Mouse (Mus musculus): ENCODE data around the gene Smg9. TPM values are rescaled to one million over a fixed set of nuclear protein-coding genes. Genes with fewer than 3 reads are reported as not detected.
A peak's percentile ranks its signal among the peaks of the same experiment; 100 is the strongest.

Gene Smg9
- polyA plus RNA-seq, 1 experiment from 2014 or later: 29.1 TPM

DNA sequence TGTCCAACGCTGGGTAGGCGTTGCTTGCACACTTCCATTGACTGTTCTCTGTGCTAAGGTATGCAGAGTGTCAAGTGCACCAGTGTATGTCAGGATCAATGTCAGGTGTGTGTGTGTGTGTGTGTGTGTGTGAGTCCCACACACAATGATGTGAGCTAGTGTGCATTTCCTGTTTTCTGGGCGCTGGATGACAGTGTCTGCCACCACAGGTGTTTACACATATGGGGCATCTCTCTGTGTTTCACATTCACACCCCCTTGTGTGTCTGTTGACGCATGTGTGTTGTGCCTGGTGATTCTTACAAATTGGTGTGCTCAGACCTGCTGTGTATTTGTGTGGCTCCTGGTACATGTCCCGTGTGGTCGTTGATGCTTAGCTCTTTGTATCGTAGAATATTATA lies 30.5 kb upstream of the Smg9 start:
- no peak for ATAC-seq (ENCODE audit: low FRiP score)
- no peaks in the 10 kb centered on the region for H3K9me3 ChIP-seq
- no peak overlapping the region for H3K27ac ChIP-seq
- no peaks in the 10 kb centered on the region for H3K36me3 ChIP-seq (replicated peaks)
- H3K4me2 ChIP-seq: no peak overlapping the region
- 90% methylated on average over 7 of the region's 7 CpGs for WGBS
- peaks cover 8% of the 10 kb centered on the region for H3K4me1 ChIP-seq
- no peak overlapping the region for H3K9ac ChIP-seq
- peaks cover 8% of the 10 kb centered on the region; the same call in 1 of the 2 replicates for H3K27me3 ChIP-seq
- no peak overlapping the region for H3K4me3 ChIP-seq (replicated peaks)

DNA sequence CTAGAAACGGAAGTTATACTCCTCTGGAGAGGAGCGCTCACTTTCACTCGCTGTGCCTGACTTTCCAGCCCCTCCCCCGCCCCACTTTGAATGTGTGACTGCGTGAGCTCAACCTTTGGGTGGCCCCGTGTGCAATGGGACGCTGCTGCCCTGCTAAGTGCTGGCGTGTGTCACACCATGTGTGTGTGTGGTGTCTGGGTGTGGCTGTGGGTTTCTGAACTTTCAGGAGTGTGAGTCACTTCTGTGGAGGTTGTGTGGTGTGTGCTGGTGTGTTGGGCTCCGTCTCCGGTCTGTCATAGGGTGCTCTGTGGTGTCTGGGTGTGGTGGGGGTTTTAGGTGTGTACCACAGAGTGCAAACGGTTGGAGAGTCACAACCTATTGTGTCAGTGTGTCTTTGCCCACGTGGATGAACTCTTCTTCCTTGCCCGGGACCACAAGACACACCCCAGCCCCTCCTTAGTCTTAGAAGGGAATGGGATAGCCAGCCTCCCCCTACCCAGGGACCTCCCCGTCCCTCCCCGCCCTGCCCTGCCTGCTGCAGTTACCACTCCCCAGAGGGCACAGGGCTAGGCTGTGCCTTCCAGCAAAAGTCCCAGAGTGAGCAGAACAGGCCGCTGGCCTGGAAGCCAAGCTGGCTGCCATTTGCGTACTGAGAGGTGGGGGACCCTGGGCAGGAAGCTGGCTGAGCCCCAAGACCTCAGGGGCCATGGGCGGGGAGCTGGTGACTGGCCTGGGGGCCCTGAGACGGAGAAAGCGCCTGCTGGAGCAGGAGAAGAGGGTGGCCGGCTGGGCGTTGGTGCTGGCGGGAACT lies 29.5 kb upstream of the Smg9 start, which contains the start of gene Kcnn4:
Kcnn4 (plus strand) TSS at position 533 of the 811 bp plus-strand sequence.
- no peak for ATAC-seq (ENCODE audit: low FRiP score)
- Histone ChIP-seq H3K9me3 (no peaks in the 10 kb centered on the region), H3K36me3 (replicated peaks) (no peaks in the 10 kb centered on the region), H3K27me3 (peaks cover 8% of the 10 kb centered on the region; the same call in 1 of the 2 replicates), H3K4me1 (peaks cover 11% of the 10 kb centered on the region), H3K4me3 (replicated peaks) (no peak within 1 kb of the TSS), H3K4me2 (no peak within 1 kb of the TSS), H3K27ac (no peak within 1 kb of the TSS; the same call in 1 of the 2 replicates), H3K9ac (no peak within 1 kb of the TSS)
- whole genome bisulfite sequencing: 46% methylated on average over 23 of the region's 23 CpGs

DNA sequence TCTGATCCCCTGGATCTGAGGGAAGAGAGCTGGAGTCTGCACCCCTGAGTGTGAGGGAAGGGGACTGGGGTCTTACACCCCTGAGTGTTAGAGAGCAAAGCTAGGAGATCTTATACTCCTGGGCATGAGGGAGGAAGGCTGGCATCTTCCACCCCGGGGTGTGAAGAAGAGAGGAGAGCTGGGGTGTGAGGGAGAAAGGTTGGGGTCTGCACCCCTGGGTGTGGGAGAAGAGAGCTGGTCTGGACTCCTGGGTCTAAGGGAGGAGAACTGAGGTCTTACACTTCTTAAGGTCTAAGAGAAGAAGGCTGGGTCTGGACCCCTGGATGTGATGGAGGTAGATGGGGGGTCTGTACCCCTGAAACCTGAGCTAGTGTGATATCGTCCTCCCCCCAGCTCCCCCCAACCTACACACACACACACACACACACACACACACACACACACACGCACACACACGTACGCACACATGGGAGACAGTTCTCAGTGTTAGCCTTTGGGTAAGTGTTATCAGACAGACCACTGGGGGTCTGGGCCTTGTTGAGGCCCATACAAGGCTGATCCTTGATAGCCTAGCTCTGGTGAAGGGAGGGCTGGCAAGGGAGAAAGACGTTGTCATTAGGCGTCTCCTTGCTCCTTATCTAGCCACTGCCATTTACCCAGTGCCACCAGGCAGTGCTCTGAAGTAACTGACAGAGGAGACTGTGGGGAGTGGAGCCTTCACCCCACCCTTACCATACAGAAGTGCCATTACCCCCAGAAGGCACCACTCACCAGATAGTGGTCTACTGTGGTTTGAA lies 28.2 kb upstream of the Smg9 start:
- Histone ChIP-seq H3K27me3 (peaks cover 8% of the 10 kb centered on the region; the same call in 1 of the 2 replicates), H3K9me3 (no peaks in the 10 kb centered on the region), H3K4me3 (replicated peaks) (no peak overlapping the region), H3K27ac (no peak overlapping the region), H3K9ac (no peak overlapping the region), H3K4me1 (peaks cover 11% of the 10 kb centered on the region), H3K36me3 (replicated peaks) (no peaks in the 10 kb centered on the region), H3K4me2 (no peak overlapping the region)
- WGBS: 82% methylated on average over 6 of the region's 7 CpGs
- ATAC-seq (ENCODE audit: low FRiP score): no peak

DNA sequence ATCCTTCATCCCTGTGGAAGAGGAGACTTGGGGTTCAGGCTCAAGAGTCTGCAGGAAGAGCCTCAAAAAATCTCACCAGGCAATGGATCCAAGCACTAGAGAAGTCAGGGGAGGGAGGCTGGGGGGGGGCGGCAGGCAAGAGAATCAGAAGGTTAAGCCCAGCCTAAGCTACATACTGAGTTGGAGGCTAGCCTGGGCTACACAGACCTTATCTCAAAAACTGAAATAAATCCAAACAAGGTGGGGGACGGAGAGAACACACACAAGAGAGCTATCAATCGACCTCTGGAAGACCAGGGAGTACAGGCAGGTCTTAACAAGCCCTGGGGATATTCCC lies 27.6 kb upstream of the Smg9 start:
- no peaks in the 10 kb centered on the region for H3K9me3 ChIP-seq
- H3K4me1 ChIP-seq: peaks cover 11% of the 10 kb centered on the region
- H3K9ac ChIP-seq: no peak overlapping the region
- no peaks in the 10 kb centered on the region for H3K36me3 ChIP-seq (replicated peaks)
- no peak overlapping the region for H3K4me2 ChIP-seq
- H3K27me3 ChIP-seq: peaks cover 8% of the 10 kb centered on the region
- 69% methylated on average over 3 of the region's 3 CpGs for WGBS
- no peak for ATAC-seq (ENCODE audit: low FRiP score)
- no peak overlapping the region for H3K4me3 ChIP-seq (replicated peaks)
- H3K27ac ChIP-seq: no peak overlapping the region

DNA sequence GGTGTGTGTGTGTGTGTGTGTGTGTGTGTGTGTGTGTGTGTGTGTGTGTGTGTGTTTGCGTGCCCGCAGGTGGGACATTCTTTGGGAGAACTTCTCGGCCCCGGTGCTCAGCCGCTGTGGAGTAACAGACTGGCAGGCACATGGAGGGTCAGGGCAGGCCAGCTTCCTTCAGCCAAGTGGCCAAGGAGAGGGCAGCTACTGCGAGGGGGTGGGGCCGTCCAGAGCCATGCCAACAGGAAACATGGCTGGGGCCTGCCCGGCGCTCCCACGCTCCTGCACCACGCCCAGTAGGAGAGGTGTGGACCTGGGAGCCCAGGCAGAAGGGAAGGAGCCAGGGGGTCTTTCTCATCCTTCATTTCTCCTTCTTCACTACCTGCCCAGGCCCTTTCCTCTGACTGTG lies 27.1 kb upstream of the Smg9 start:
- no peak overlapping the region for H3K4me2 ChIP-seq
- no peak for ATAC-seq (ENCODE audit: low FRiP score)
- no peak overlapping the region for H3K9ac ChIP-seq
- WGBS: 83% methylated on average over 9 of the region's 11 CpGs
- no peaks in the 10 kb centered on the region for H3K36me3 ChIP-seq (replicated peaks)
- no peaks in the 10 kb centered on the region for H3K9me3 ChIP-seq
- peaks cover 16% of the 10 kb centered on the region for H3K4me1 ChIP-seq
- H3K27ac ChIP-seq: no peak overlapping the region
- H3K4me3 ChIP-seq (replicated peaks): no peak overlapping the region
- peaks cover 13% of the 10 kb centered on the region for H3K27me3 ChIP-seq

DNA sequence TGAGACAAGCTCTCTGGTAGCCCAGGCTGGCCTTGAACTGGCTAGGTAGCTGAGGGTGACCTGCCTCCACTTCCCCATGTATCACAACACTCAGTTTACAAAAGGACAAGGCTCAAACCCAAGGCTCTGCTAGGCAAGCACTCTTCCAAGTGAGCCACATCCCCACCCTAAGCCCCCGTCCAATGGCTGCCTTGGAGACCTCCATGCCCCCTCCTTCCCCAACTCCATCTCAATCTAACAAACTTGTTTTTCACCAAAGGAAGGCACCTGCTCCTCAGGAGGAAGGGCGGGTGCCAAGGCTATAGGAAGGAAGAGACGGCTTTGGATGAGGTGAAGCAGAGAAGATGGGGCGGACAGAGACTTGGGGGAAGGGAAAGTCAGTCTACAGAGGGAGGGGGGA lies 26.6 kb upstream of the Smg9 start:
- Histone ChIP-seq H3K27ac (no peak overlapping the region), H3K9ac (no peak overlapping the region), H3K27me3 (peaks cover 18% of the 10 kb centered on the region), H3K36me3 (replicated peaks) (no peaks in the 10 kb centered on the region), H3K9me3 (no peaks in the 10 kb centered on the region), H3K4me1 (peaks cover 19% of the 10 kb centered on the region), H3K4me2 (no peak overlapping the region), H3K4me3 (replicated peaks) (no peak overlapping the region)
- no peak for ATAC-seq (ENCODE audit: low FRiP score)
- WGBS: 74% methylated on average over 4 of the region's 4 CpGs

DNA sequence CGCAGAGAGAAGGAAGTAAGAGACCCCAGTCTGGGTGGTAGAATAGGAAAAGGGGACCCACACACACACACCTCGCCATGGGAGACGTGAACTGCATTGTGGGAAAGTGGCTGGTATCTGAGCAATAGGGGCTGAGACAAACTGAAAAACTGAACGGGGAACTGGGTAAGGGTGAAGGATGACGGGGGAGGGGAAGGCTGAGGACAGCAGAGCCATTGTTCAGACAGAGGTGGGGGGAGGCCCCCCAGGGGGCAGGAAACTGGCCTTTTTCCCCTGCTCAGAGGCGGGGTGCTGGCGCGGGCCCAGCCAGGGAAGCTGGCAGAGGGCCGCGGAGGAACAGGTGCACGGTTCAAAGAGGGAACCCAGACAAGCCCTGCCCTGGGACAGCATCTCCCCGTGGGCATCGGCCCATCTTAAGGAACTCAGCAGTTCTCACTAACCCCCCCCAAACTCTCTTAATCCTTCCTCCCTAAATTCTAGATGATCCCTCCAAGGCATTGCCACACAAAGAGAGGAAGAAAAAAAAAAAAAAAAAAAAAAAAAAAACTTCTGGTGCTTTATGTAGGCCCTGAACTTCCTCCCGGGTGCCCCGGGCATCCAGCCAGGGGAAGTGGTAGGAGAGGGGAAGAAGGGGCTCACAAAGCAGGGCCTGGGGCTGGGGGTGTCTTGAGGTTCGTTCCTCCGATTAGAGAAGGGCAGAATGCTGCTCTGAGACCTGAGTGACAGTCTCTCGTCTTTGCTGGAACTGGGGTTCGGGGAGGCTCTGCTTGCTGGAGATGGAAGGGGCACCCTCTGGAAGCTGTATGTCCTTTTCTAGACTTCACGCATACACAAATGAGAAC lies 25.7 kb upstream of the Smg9 start:
- 28% methylated on average over 20 of the region's 20 CpGs for WGBS
- Histone ChIP-seq H3K9me3 (no peaks in the 10 kb centered on the region), H3K4me2 (peak overlapping the region; percentile 34), H3K4me3 (replicated peaks) (no peak overlapping the region), H3K27ac (peak overlapping the region; percentile 65), H3K36me3 (replicated peaks) (no peaks in the 10 kb centered on the region), H3K9ac (peak overlapping the region; percentile 25; the same call in 1 of the 2 replicates), H3K27me3 (peaks cover 22% of the 10 kb centered on the region), H3K4me1 (peaks cover 19% of the 10 kb centered on the region)
- ATAC-seq (ENCODE audit: low FRiP score): peak; percentile 45; the same call in 1 of the 2 replicates

DNA sequence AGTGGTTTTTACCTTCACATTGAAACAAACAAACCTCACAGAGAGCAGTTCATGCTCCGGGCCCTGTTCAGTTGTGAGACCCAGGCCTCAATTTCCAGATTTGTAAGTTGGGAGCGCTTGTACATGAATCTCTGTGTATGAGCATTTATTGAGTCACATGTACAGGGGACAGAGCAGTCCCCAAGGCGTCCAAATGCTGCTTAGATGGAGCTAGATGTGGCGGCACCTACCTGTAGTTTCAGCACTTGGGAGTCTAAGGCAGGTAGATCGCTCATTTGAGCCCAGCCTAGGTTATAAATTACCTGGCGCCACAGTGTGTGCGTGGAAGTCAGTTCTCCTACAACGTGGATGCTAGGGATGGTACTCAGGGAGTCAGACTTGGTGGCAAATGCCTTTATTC lies 23.0 kb upstream of the Smg9 start:
- Histone ChIP-seq H3K4me2 (no peak overlapping the region), H3K36me3 (replicated peaks) (no peaks in the 10 kb centered on the region), H3K9me3 (no peaks in the 10 kb centered on the region), H3K27me3 (peaks cover 19% of the 10 kb centered on the region), H3K4me1 (peaks cover 19% of the 10 kb centered on the region), H3K4me3 (replicated peaks) (no peak overlapping the region), H3K27ac (no peak overlapping the region), H3K9ac (no peak overlapping the region)
- WGBS: 88% methylated on average over 8 of the region's 8 CpGs
- no peak for ATAC-seq (ENCODE audit: low FRiP score)

DNA sequence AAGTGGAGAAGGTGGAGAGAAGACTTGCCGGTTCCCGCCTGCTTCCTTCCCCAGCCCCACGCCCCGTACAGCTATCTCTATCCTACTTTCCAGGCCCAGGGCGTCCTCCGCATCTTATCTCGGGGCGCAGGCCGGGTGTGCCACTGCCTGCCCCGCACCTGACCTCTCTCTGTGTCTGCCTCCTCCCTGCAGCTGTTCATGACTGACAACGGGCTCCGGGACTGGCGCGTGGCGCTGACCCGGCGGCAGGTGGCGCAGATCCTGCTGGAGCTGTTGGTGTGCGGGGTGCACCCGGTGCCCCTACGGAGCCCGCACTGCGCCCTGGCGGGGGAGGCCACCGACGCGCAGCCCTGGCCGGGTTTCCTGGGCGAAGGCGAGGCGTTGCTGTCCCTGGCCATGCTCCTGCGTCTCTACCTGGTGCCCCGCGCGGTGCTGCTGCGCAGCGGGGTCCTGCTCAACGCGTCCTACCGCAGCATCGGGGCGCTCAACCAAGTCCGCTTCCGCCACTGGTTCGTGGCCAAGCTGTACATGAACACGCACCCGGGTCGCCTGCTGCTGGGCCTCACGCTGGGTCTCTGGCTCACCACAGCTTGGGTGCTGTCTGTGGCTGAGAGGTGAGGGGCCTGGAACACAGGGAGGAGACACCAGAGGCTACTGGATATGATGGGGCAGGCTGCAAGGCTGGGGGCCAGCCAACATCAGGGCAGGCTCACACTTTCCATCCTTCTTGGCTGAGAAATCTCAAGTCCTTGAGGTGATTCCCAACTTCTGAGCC lies 22.1 kb upstream of the Smg9 start:
- Histone ChIP-seq H3K9me3 (no peaks in the 10 kb centered on the region), H3K27ac (no peak overlapping the region), H3K9ac (no peak overlapping the region; the same call in 1 of the 2 replicates), H3K27me3 (peaks cover 19% of the 10 kb centered on the region), H3K4me2 (peak overlapping the region; percentile 52), H3K36me3 (replicated peaks) (no peaks in the 10 kb centered on the region), H3K4me1 (peaks cover 19% of the 10 kb centered on the region), H3K4me3 (replicated peaks) (peak overlapping the region; percentile 35)
- 0 out of 2 replicates have a peak, but pooled peaks have one; percentile 50 for ATAC-seq (ENCODE audit: low FRiP score)
- 4% methylated on average over 46 of the region's 49 CpGs for WGBS

DNA sequence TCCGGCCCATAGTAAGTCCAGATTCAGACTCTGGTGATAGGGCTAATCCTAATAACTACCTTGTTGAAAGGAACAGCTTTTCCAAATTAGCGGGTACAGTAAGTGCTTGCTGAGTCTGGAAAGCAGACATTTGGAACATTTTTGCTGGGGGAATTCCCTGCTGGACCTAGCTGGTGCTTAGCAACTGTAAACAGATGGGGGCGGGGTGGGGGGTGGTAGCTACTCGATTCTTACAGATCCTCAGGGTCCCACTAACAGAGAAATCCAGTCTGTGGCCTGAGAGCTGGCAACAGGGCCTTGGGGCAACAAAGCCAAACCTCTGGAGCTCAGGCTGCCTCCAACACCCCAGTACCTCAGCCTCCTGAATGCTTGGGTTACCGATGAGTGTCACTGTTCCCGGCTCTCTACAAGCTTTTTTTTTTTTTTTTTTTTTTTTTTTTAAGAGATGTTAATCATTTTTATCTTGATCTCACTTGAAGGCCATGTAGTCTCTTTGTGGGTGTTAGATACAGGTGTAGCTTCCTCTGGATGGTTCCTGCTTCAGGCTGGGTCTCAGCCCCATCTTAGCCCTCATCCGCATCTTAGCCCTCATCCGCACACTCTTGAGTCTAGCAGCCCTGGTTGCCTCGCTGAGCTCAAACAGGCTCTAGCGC lies 21.2 kb upstream of the Smg9 start:
- Histone ChIP-seq H3K36me3 (replicated peaks) (no peaks in the 10 kb centered on the region), H3K4me1 (peaks cover 19% of the 10 kb centered on the region), H3K27me3 (peaks cover 19% of the 10 kb centered on the region), H3K27ac (no peak overlapping the region), H3K9ac (no peak overlapping the region), H3K4me2 (no peak overlapping the region), H3K4me3 (replicated peaks) (no peak overlapping the region), H3K9me3 (no peaks in the 10 kb centered on the region)
- no peak for ATAC-seq (ENCODE audit: low FRiP score)
- 83% methylated on average over 10 of the region's 10 CpGs for WGBS

DNA sequence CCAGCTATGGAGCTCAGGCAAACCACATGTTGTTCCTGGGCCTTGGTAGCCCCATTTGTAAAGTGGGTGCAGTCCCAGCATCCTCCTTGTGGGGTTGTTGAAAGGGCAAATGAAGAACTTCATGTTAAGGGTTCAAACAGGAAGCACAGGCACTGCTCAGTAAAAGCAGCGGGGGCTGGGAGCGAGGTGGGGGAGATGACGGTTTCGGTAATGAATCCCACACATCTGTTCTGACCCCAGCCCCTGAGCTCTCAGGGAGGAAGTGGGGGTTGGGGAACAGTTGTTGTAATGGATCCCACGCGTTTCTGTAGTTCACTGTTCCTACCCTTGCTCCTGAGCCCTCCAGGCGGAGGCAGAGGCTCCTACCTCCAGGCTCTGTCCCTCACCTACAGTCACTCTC lies 19.5 kb upstream of the Smg9 start:
- H3K9ac ChIP-seq: no peak overlapping the region
- no peak overlapping the region for H3K4me3 ChIP-seq (replicated peaks)
- H3K9me3 ChIP-seq: no peaks in the 10 kb centered on the region
- 74% methylated on average over 7 of the region's 7 CpGs for WGBS
- H3K36me3 ChIP-seq (replicated peaks): no peaks in the 10 kb centered on the region
- H3K27ac ChIP-seq: no peak overlapping the region
- peaks cover 8% of the 10 kb centered on the region for H3K4me1 ChIP-seq
- peaks cover 19% of the 10 kb centered on the region for H3K27me3 ChIP-seq
- no peak overlapping the region for H3K4me2 ChIP-seq
- ATAC-seq (ENCODE audit: low FRiP score): no peak
